Mouse (Mus musculus) adrenal gland (tissue): ENCODE data around the gene Igtp.
"Not testable (repeated sequence)": the region's sequence is repeated elsewhere in the genome, so short reads cannot be mapped to it uniquely, and the experiment has no call there.

ENCODE experiments used
- intact Hi-C: fragments of 180-260 bp; cut with DNase I; formaldehyde crosslinking; loops from one replicate; pipeline ENCODE4 v1.15.1; 2025

Gene Igtp

DNA sequence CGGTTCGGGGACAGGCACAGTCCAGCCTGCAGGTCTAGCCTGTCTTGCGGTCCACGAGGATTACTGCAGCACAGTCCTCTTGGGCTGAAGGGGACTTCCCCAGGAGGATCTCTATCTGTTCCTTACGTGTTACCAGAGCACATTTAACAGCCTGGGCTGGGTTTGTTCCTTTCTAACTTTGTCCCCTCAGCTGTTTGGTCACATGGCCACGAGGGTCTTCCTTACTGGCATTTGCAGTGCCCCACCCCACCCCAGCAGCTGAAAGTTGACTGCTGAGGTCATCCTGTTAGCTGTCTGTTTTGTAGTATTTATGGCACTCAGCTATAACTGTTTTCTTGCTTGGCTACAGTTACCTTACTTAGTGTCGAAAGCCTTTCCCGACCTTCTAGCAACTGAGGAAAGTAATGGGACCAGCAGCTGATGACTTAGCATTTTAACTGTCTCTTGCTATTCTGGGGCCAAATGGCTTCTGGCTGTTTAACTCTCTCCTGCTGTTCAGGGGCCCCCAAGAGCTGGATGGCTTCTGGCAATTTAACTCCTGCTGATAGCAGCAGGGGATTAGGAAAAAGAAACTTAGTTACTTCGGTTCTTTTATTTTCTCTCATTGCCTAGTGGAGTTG lies 11.8 kb downstream of the Igtp start:
- intact Hi-C loops, result no loop called here

DNA sequence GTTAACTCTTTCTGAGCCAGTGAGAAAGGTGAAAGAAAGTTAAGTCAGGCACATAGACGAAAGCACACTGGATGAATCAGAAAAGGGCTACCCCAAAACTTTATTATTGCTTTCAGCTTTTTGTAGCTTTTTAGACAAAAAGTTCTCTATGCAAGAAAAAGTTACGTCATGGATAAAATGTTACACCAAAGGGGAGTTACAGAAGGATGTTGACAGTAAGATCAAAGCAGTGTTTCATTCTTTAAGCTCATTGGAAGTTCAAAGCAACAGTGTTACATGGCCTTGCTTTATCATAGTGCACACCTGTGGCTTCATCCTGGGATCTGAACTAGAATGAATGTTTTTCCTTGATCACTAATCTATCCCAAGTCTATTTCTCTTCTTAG lies 12.3 kb downstream of the Igtp start:
- intact Hi-C loops, result no loop called here

DNA sequence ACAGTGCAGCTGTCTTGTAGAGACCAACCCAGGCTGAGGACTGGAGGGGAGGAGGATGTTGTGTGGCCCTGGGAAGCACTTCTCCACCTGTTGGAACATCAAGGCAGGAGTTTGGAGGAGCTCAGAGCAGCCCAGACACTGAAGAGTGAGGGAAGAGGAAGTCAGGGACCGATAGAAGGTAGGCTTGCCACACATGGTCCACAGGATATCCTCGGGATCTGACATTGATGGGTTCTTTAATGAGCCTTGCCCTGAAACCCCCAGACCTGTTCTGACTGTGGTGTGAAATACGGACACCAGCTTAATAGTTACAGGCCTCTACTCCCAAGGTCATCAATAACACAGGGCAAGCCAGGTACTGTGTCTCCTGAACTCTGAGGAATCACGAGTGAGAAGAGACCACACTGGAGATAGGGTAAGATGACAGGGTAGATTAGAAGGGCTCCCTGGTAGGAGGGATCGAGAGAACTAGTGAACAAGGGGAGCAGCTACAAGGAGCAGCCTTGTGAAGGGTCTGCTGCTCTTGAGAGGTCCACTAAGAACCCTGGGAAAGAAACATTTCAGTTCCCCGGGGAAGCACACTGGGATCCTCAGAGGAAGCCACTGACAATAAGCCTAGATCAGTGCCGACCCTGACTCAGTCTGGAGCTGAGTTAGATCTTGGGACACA lies 14.5 kb downstream of the Igtp start:
- intact Hi-C loops, result no loop called here

DNA sequence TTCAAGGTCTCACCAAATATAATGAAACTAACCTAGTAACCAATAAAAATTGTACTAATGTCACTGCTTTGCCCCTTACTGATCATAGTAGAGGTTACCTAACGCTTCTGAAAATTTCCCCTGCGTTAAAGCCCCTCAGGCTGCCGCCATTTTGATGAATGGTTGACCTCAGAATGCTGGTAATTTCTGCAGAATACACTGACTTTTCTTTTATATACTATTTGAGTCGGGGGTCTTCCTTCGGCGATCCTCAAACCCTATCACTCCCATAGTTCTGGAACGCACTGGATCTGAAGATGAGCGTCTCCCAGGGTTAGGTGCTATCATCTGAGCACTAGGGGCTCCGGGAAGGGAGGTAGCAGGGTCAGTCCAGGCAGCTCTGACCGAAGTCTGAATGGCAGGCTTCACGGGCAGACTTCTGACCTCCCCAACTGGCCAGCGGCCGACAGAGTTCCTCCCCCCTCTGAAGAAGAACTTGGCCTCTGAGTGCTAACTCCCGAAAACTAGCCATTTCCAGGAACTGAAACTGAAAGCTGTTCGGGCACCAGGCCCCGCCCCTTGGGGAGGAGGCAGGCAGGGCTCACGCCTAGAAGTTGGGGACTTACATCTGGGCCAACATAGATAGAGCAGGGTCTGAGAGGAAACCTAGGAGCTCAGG lies 15.2 kb downstream of the Igtp start:
- intact Hi-C loops, result no loop called here

DNA sequence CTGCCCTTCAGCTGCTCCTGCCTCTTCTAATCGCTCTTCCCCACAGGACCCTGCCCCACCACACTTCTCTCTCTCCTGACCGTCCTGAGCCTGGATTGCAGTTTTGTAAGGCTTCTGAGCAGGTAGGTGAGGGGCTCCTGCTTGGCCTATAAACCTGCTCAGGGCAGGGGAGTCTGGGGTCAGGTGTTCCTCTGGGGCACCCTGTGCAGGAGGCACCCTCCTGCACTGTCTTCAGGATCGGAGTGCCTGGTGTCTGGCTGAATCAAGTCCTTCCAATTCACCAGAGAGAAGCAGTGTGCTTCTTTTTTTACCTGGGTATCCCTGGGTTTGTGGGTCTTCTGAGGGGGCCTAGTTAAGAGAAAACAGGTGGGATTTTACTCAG lies 15.7 kb downstream of the Igtp start:
- intact Hi-C loops, result not testable (repeated sequence)

DNA sequence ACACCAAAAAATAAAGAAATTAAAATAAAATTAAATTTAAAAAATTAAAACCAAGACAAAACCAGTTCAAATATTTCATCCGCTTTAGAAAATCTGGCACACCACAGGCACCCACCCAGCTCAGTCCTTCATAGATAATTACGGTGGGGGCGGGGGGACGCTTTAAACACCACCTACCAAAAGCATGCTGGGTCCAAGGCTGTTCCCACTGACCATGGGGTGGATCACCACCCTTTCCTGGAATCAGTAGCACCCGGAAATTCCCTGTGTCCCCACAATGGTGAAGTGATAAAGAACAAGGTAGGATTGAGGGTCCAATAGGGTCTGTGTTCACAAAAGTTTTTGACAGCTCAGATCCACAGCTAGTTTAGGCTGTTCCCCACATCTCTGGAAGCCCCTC lies 16.5 kb downstream of the Igtp start:
- intact Hi-C loops, result no loop called here

DNA sequence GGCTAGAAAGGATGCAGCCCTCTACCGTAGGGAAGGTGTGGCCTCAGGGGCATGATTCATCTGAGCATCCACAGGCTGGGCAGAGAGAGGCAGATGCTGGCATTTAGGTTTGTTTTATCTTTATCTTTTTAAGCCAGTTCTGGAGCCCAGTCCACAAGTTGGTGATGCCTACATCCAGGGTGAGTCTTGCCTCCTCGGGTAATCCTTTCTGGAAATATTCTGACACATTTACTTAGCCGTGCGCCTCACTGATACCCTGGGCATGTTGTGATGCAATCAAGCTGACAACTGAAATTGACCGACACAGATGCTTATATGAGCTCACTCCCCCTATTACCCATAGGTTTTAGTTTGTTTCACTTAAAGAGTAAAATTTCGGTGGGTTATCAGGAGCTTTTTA lies 17.5 kb downstream of the Igtp start:
- intact Hi-C loops, result no loop called here

DNA sequence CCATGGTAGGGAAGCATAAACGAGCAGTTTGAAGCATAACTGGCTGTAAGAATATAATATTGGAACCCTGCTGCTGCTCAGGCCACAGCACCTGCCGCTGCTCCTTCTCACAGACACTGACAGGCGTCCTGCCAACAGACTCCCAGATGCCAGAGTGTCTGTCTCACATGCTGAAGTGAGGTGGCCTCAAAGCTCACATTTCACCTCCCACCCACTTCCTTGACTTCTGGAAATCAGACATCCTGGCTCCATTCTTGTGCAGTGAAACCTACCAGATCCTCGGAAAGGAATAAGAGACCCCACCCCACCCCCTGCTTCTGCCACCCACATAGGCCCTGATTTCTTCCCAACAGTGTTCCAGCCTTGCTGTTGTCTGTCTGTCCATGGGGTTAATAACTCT lies 24.4 kb downstream of the Igtp start:
- intact Hi-C loops, result no loop called here

DNA sequence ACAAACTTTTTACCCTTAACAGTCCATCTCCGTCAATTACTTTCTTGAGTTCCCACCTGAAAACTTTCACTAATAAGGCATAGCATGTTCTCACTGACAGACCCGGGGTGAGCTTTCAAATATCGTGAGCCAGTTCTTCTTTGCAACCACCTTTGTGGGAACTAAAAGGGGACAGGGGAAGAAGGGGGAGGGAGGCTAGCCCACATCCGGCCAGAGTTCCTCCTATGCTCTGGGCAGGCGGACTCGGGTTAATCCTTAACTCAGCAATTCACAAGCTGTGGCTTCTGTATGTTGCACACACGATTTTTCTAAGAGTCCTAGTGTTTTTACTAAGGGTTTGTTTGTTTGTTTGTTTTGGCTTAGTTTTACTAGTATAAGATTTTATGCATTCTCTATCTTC lies 25.0 kb downstream of the Igtp start:
- intact Hi-C loops, result no loop called here

DNA sequence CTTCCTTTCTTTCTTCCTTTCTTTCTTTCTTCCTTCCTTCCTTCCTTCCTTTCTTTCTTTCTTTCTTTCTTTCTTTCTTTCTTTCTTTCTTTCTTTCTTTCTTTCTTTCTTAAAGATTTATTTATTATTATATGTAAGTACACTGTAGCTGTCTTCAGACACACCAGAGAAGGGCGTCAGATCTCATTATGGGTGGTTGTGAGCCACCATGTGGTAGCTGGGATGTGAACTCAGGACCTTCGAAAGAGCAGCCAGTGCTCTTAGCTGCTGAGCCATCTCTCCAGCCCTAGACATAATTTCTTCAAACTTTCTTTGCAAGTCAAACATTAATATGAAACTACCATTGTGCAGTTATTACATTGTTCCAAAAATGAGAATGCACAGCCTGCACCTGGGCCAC lies 25.5 kb downstream of the Igtp start:
- intact Hi-C loops, result loop anchor here (1.0 kb wide), 1 partner anchor 46 kb away; no protein-coding TSS in a partner anchor

DNA sequence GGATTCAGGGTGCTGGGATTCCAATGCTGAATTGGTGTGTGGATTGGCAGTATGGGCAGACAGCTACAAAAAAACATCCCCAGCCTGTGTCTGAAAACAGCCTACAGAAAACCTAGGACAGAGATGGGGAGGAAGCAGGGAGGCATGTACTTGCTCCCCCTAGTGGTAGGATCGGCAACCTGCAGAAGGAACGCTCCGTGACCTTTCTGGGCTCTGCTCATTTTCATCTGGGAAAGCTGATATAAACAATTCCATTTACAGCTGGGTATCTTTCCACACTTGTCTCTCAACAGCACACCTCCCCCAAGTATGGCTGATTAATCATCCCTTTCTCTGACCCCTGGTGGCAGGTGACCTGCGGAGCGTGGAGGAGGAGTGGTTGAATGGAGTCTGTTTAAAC lies 26.3 kb downstream of the Igtp start:
- intact Hi-C loops, result loop anchor here (1.0 kb wide), 1 partner anchor 46 kb away; no protein-coding TSS in a partner anchor

DNA sequence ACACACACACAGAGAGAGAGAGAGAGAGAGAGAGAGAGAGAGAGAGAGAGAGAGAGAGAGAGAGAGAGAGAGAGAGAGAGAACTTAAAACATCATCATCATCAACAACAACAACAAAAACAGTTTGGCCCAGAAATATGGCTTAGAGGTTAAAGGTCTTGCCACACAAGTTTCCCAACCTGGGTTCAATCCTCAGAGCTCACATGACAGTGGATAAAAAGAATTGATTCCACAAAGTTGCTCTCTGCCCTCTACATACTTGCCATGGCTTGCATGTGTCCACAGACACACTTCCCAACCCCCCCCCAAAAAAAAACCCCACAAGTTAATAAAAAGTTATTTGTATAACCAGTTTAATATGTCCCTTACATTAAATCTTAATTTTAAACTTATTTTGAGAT lies 27.1 kb downstream of the Igtp start:
- intact Hi-C loops, result no loop called here

DNA sequence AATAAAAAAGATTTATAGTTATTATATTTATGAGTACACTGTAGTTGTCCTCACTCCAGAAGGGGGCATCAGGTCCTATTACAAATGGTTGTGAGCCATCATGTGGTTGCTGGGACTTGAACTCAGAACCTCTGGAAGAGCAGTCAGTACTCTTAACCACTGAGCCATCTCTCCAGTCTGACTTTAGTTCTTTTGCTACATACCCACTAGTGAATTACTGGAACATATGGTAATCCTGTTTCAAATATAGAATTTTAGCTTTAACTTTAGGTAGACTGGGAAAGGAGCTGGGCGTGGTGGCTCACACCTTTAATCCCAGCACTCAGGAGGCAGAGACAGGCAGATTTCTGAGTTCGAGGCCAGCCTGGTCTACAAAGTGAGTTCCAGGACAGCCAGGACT lies 28.7 kb downstream of the Igtp start:
- intact Hi-C loops, result not testable (repeated sequence)

DNA sequence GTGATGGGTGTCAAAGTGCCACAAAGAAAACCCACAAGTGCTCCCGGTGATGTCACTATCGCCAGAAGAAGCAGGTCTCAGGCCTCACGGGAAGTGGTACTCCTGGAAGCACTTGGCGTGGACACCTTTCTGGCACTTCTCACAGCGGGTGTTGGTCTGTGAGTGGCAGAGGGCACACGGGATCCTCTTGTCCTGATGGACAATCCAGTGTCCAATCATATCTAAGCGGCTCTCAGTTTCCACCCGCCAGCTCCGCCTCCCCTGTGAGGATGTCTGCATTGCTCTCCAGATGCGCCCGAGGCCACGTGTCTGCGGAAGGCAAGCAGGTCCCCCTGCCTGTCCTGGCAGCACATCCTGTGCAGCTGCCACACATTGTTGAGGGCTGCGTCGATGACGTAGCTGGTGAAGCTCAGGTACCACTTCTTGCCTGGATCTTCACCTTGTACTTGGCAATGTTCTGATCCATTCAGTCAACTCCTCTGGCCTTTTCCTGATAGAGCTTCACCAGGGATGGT lies 31.1 kb downstream of the Igtp start:
- intact Hi-C loops, result no loop called here

DNA sequence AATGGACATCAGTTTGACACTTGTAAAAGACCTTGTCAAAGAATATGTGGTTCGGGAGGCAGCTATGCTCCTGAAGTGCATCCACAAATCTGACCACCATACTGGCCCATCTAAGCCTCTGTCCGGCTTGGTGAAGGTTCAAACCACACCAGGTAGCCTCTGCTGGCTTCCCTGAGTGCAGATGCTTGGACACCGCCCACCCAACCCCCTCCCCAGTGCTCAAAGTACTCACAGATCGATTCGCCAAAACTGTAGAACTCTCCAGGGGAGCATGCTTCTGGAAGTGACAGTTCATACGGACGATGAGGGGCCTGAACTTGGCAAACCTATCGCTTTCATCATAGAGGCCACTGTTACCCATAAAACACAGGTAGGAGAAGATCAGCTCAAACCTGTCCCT lies 31.8 kb downstream of the Igtp start:
- intact Hi-C loops, result no loop called here

DNA sequence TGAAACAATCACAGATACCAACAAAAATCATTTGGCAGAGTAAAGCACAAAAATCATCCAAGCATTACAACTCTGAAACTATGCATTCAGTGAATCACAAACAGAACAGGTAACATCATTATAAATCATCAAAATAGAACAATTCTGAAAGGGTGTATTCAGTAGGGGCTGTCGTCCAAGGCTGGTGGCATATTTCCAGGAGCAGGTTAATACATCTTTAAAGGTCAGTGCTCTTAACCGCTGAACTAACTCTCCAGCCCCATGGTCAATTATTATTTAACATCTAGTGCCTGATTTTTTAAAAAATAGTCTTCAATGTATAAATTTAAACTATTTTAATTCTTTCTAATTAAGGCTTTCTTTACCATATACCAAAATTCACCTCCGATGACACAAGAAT lies 35.2 kb downstream of the Igtp start:
- intact Hi-C loops, result not testable (repeated sequence)

DNA sequence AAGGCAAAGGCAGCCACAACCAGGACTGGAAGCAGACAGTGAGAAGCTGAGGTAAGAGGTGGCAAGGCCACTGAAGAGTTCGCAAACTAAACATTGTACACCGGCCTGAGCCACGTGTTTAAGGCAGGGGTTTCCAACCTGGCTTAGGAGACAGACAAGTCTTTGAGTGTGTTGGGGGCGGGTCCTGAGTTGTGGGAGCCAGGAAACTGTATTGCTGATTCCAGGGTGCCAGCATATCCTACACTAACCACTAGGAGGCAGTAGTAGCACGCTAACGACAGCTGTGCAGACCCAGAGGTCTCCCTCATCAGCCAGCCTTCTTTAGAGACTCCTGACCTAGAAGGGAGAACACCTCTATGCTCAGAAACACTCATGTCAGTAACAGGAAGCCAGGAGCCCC lies 35.8 kb downstream of the Igtp start:
- intact Hi-C loops, result no loop called here

DNA sequence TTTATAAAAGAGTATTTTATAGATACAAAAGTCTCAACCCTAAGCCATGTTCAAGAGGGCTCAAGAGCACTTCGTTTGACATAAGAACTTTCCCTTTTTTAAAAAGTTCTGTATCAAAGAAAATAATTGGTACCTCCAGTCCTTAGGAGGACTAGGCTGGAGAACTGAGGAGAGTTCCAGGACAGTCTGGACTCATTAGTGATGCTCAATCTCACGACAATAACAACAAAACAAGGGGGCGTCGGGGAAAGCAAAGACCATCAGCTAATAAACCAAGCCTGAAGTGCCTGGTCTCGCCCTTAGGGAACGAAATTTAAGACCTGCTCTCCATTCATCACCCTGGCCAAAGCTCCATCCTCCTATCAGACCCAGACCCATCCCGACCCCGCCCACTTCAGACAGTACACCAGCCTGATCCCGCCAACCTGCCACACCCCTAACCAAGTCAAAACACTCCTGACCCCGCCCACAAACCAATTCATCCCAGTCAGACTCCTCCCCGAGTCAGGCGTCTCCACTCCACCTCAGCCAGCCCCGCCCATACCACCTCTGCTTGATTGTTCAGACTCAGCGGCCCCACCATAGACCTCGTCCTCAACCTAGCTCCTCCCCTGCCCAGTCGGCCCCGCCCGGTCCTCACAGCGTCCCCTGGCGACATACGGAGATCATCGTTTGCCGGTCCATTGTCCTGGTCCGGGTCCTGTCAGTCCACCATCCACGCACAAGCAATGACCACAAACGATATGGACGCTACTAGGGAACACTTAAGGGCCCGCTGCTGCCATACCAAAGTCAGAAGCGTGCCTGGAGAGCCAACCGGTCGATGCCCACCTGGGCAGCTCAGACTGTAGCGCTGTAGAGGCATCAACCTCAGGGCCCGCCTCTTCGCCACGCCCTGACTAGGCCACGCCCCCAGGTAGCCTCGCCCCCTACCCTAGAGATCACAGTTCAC lies 39.8 kb downstream of the Igtp start:
- intact Hi-C loops, result no loop called here

DNA sequence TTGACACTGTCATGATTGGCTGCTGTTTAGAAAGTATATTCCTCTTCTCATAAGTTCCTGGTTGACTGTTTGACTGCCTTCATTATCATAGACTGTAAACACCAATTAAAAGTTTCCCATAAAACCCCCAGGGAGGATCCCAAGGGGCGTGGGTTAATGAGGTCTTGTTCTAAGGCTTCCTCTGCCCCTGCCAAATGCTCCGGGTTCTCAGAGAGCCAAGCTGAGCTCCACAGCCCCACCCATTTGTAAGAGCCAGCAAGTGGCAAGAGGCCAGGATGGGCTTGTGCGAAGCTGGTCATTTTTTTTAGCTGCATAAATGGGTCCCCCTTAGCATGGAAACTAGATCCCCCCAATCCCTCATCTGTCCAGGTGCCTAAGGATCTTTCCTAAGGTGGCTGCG lies 47.9 kb downstream of the Igtp start:
- intact Hi-C loops, result no loop called here

DNA sequence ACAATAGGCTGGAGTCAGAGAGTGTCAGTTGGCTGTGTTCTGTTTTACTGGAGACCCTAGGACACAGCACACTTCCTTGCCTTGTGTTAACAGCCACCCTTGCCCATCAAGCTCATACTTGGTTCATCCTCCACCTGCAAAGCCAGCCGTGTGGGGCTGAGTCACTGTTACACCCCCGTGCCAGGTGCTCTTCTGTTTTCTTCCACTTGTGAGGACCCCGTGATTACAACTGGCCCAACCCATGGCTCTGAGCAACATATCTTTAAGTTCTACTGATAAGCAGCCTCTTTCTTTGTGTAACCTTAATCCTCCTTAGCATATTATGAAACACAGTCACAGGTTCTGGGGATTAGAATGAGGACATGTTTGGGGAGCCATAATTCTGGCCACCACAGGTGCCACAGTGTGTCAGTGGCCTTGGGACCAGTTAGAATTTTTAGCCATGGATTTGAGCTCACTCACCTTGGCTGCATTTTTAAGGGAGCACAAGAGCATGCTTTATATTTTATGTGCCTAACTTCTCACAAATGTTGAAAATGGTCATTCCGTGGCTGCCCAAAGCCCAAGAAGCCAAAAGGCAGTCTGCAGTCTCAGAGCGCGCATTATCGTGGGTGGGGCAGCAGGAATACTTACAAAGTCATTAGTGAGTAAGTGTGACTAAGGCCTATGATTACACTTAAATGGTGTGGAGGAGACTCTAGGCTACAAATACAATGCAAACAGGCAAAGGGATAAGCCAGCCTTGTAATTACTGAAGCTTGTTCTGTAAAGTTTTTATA lies 50.0 kb downstream of the Igtp start:
- intact Hi-C loops, result no loop called here

DNA sequence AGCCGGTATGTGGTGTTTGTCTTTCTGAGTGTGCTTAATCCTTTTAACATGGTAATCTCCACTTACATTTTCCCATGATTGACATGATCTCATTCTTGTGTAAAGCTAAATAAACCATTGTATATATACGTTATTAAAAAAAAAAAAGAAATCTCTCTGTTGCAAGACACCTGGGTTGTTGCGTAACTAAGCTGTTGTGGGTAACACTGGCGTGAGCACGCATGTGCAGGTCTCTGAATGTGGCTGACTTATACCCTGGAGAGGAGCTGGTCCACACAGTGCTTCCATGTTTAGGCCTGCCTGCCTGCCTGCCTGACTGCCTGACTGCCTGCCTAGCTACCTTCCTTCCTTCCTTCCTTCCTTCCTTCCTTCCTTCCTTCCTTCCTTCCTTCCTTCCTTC lies 51.2 kb downstream of the Igtp start:
- intact Hi-C loops, result no loop called here
